Mouse (Mus musculus) bone marrow, adult 2 months (tissue): ENCODE data around the gene Slc9a3r2.

Experiments used
- CTCF ChIP-seq: fragments of 200-500 bp; IDR thresholded peaks from 2 replicates; pipeline ENCODE4 v1.5.1; 2011; ENCODE audit warnings: low read length, control low read depth; ENCODE audit not compliant: control insufficient read depth, insufficient read depth
- POLR2A ChIP-seq: fragments of 200-500 bp; IDR thresholded peaks from 2 replicates; pipeline ENCODE4 v1.6.1; 2011; ENCODE audit warnings: low read depth, mild to moderate bottlenecking, control low read depth, low read length, borderline replicate concordance; ENCODE audit not compliant: control insufficient read depth

GRCm38 (mm10) chr17:24640119-24640518, 10.0 kb downstream of the Slc9a3r2 start:
- TF ChIP-seq CTCF (no peak), POLR2A (no peak)
